Comparison of ENCODE assay signal across 12 mouse cellular contexts in genomic region chr11:71658346-71658745, GRCm38 (mm10).
"Had no signal": no experiment of that assay in that cellular context is flagged by ENCODE, and none has a peak within 500 bp of the region (broad histone marks: within the 10 kb centered on the region; RNA-seq: fewer than 3 reads in every experiment).

No protein-coding gene starts in this region.

- DNase-seq: lung, adult 18-20 months; lung, embryonic 14.5 days; lung, postnatal 10 days; lung, postnatal 4 days; midbrain, embryonic 14.5 days; right cerebral cortex, adult 18-20 months; right cerebral cortex, postnatal 25 days; right cerebral cortex, postnatal 4 days; spleen, adult 18-20 months; thymus, adult 2 months; thymus, postnatal 25 days; thymus, postnatal 4 days had no signal
